Mouse (Mus musculus) intestine, embryonic 16.5 days (tissue): ENCODE data around the gene Twsg1. TPM values are rescaled to one million over a fixed set of nuclear protein-coding genes. Genes with fewer than 3 reads are reported as not detected.

Experiments used
- ATAC-seq: fragments of 200-750 bp; cut with Nextera tagmentation; 2 replicates; pipeline ENCODE4 v1.8.0; 2017; ENCODE audit warnings: moderate TSS enrichment, moderate library complexity
- H3K27ac ChIP-seq: fragments of 300-500 bp; sonication (generic); 2 replicates; pipeline ENCODE4 v1.5.1; 2014; ENCODE audit warnings: mild to moderate bottlenecking, low read length
- H3K27me3 ChIP-seq: fragments of 300-500 bp; sonication (generic); replicated peaks from 2 replicates; pipeline ENCODE4 v1.6.1; 2014; ENCODE audit warnings: low read length, control low read depth, mixed read lengths; ENCODE audit not compliant: control insufficient read depth, insufficient read depth
- H3K36me3 ChIP-seq: fragments of 300-500 bp; sonication (generic); 2 replicates; pipeline ENCODE4 v1.6.1; 2014; ENCODE audit warnings: low read length, control low read depth; ENCODE audit not compliant: control insufficient read depth, insufficient read depth
- H3K4me1 ChIP-seq: fragments of 300-500 bp; sonication (generic); 2 replicates; pipeline ENCODE4 v1.6.1; 2014; ENCODE audit warnings: low read length, control low read depth, mixed read lengths; ENCODE audit not compliant: control insufficient read depth, insufficient read depth
- H3K4me2 ChIP-seq: fragments of 300-500 bp; sonication (generic); 2 replicates; pipeline ENCODE4 v1.6.1; 2014; ENCODE audit warnings: low read depth, low read length, control low read depth
- H3K4me3 ChIP-seq: fragments of 300-500 bp; sonication (generic); 2 replicates; pipeline ENCODE4 v1.5.1; 2014; ENCODE audit warnings: mild to moderate bottlenecking, low read length
- H3K9ac ChIP-seq: fragments of 300-500 bp; sonication (generic); 2 replicates; pipeline ENCODE4 v1.6.1; 2014; ENCODE audit warnings: low read depth, low read length
- H3K9me3 ChIP-seq: fragments of 300-500 bp; sonication (generic); 2 replicates; pipeline ENCODE4 v1.6.1; 2016; ENCODE audit warnings: low read length, control low read depth; ENCODE audit not compliant: control insufficient read depth
- WGBS: fragments of 180-500 bp; shearing (Covaris S2); extraction: QIAGEN DNeasy Blood & Tissue Kit; methylation state at CpG from one replicate; pipeline ENCODE4 v1.1.7; 2014; 5-methylcytosine and 5-hydroxymethylcytosine counted together
- polyA plus RNA-seq: library from polyadenylated mRNA; unstranded; fragments of >200 nt; fragmentation: Nextera tagmentation; extraction: Ambion mirVana; gene quantifications from 2 replicates; pipeline ENCODE4 v1.2.1, GENCODE M21; 2015

Twsg1 gene
- polyA plus RNA-seq, 1 experiment from 2014 or later, result 61.7 TPM

- Histone ChIP-seq H3K27me3 (no peaks in the 10 kb centered on the region), H3K27ac (0 out of 2 replicates have a peak overlapping the region, but pooled peaks have one; percentile 24), H3K9me3 (no peaks in the 10 kb centered on the region), H3K36me3 (peaks cover 7% of the 10 kb centered on the region; the same call in 1 of the 2 replicates), H3K4me3 (no peak overlapping the region), H3K4me1 (peaks cover 19% of the 10 kb centered on the region), H3K4me2 (no peak overlapping the region), H3K9ac (no peak overlapping the region)
- 76% methylated on average over 12 of the region's 12 CpGs for WGBS
- ATAC-seq, result no peak
These were observed 10.8 kb downstream of the Twsg1 start for GRCm38 (mm10) chr17:65940221-65940620.

DNA sequence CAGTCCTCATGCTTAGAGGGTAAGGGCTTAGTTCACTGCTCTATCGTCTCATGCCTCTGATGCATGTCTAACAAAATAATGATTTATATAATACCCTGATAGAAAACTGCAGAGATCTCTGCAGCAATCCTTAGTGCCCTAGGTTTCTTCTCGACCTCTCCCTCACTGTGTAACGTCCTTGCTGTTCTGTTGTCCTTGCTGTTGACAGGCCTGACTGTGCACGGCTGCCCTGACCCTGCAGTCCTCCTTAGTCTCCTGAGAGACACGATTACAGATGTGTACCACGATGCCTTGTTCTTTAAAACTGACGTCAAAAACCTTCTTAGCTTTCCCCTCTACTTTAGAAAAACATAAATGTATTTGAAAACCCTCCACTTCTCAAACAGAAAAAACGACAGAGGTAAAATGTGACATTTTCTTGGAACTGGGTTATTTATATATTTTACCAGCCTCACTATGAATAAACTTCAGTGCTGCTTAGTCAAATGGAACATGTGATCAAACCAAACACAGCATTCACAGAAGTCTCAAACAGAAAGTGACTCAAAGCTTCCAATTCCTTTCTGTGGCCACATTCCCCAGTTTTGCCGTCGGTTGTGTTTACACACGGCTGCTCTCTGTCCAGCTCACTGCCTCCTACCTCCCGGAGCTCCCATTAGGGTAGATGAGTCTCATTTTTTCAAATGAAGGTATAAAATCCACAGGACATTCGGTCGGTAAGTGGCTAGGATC lies 11.4 kb downstream of the Twsg1 start:
- WGBS, result 43% methylated on average over 14 of the region's 14 CpGs
- no peak for ATAC-seq

DNA sequence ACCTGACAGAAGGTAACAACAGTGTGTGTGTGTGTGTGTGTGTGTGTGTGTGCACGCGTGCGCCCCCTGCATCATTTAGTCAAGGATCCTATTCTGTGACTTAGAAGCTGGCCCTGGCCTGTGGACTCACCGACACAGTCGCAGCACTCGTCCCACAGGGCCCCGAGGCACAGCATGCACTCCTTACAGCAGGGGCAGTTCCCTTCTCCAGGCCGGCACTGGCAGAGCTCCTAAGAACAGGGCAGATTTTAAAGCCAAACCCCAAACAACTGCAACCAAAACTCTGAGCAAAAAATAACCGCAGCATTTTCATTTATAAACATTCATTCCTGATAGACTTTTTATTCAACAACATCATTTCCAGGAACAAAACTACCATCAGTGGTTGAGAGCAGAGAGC lies 13.4 kb downstream of the Twsg1 start:
- no peak overlapping the region for H3K4me2 ChIP-seq
- no peak for ATAC-seq
- peaks cover 14% of the 10 kb centered on the region; the same call in 1 of the 2 replicates for H3K36me3 ChIP-seq
- 93% methylated on average over 9 of the region's 9 CpGs for WGBS
- no peaks in the 10 kb centered on the region for H3K9me3 ChIP-seq
- H3K27me3 ChIP-seq, result no peaks in the 10 kb centered on the region
- H3K4me3 ChIP-seq, result no peak overlapping the region
- H3K9ac ChIP-seq, result no peak overlapping the region
- peaks cover 19% of the 10 kb centered on the region for H3K4me1 ChIP-seq
- H3K27ac ChIP-seq, result no peak overlapping the region

More for the DNA sequence above, 11.4 kb downstream of the Twsg1 start:
- H3K4me3 ChIP-seq, result no peak overlapping the region
- H3K27ac ChIP-seq, result 0 out of 2 replicates have a peak overlapping the region, but pooled peaks have one; percentile 24
- H3K4me2 ChIP-seq, result no peak overlapping the region
- no peaks in the 10 kb centered on the region for H3K27me3 ChIP-seq
- H3K4me1 ChIP-seq, result peaks cover 19% of the 10 kb centered on the region
- peaks cover 7% of the 10 kb centered on the region; the same call in 1 of the 2 replicates for H3K36me3 ChIP-seq
- no peak overlapping the region for H3K9ac ChIP-seq
- no peaks in the 10 kb centered on the region for H3K9me3 ChIP-seq

GRCm38 (mm10) chr17:65933741-65934140 lies 17.3 kb downstream of the Twsg1 start:
- Histone ChIP-seq H3K9me3 (no peaks in the 10 kb centered on the region), H3K4me3 (no peak overlapping the region), H3K4me1 (peaks cover 12% of the 10 kb centered on the region), H3K36me3 (peaks cover 14% of the 10 kb centered on the region; the same call in 1 of the 2 replicates), H3K9ac (no peak overlapping the region), H3K27me3 (no peaks in the 10 kb centered on the region), H3K27ac (no peak overlapping the region), H3K4me2 (no peak overlapping the region)
- no peak for ATAC-seq
- 93% methylated on average over 2 of the region's 2 CpGs for WGBS

GRCm38 (mm10) chr17:65931525-65931924 lies 19.5 kb downstream of the Twsg1 start:
- Histone ChIP-seq H3K9ac (no peak overlapping the region), H3K9me3 (no peaks in the 10 kb centered on the region), H3K36me3 (peaks cover 8% of the 10 kb centered on the region; the same call in 1 of the 2 replicates), H3K27me3 (no peaks in the 10 kb centered on the region), H3K27ac (no peak overlapping the region), H3K4me1 (peaks cover 12% of the 10 kb centered on the region), H3K4me3 (no peak overlapping the region), H3K4me2 (no peak overlapping the region)
- ATAC-seq, result 0 out of 2 replicates have a peak, but pooled peaks have one; percentile 22
- WGBS, result 68% methylated on average over 6 of the region's 6 CpGs

- 59% methylated on average over 6 of the region's 6 CpGs for WGBS
- peak; percentile 77 for ATAC-seq
- no peaks in the 10 kb centered on the region for H3K9me3 ChIP-seq
- no peak overlapping the region for H3K9ac ChIP-seq
- H3K36me3 ChIP-seq, result peaks cover 8% of the 10 kb centered on the region; the same call in 1 of the 2 replicates
- H3K27me3 ChIP-seq, result no peaks in the 10 kb centered on the region
- peaks cover 12% of the 10 kb centered on the region for H3K4me1 ChIP-seq
- H3K4me3 ChIP-seq, result no peak overlapping the region
- H3K4me2 ChIP-seq, result no peak overlapping the region
- no peak overlapping the region for H3K27ac ChIP-seq
These were observed 20.1 kb downstream of the Twsg1 start for GRCm38 (mm10) chr17:65930960-65931359.

DNA sequence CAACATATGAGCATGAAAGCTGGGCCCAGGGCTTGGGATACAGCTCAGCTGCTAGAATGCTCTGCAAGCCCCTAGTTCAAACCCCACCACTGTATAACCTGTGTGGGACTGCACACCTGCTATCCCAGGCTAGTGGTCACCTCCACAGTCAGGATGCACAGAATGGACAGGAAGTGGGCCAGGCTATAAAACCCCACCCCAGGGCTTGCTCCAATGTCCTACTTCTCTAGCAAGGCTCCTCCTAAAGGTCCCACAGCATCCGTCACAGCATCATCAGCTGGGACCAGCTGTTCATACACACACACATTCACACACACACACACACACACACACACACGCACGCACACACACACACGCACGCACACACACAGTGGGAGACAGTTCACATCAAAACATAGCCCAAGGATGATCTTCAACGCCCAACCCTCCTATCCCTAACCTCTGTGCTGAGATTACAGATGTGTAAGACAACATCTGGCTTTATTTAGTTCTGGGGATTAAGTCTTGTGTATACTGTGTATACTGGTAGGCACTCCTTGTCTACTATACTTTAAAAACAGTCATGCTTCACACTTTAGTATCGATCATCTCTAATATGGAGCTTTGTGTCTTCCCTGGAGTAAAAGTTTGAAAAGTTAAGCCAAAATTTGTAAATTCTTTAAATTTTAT lies 20.7 kb downstream of the Twsg1 start:
- H3K36me3 ChIP-seq, result peaks cover 7% of the 10 kb centered on the region; the same call in 1 of the 2 replicates
- H3K9me3 ChIP-seq, result no peaks in the 10 kb centered on the region
- H3K27ac ChIP-seq, result no peak overlapping the region
- H3K27me3 ChIP-seq, result no peaks in the 10 kb centered on the region
- H3K4me2 ChIP-seq, result no peak overlapping the region
- H3K4me3 ChIP-seq, result no peak overlapping the region
- WGBS, result 72% methylated on average over 7 of the region's 7 CpGs
- H3K4me1 ChIP-seq, result peaks cover 12% of the 10 kb centered on the region
- 0 out of 2 replicates have a peak, but pooled peaks have one; percentile 14 for ATAC-seq
- no peak overlapping the region for H3K9ac ChIP-seq

DNA sequence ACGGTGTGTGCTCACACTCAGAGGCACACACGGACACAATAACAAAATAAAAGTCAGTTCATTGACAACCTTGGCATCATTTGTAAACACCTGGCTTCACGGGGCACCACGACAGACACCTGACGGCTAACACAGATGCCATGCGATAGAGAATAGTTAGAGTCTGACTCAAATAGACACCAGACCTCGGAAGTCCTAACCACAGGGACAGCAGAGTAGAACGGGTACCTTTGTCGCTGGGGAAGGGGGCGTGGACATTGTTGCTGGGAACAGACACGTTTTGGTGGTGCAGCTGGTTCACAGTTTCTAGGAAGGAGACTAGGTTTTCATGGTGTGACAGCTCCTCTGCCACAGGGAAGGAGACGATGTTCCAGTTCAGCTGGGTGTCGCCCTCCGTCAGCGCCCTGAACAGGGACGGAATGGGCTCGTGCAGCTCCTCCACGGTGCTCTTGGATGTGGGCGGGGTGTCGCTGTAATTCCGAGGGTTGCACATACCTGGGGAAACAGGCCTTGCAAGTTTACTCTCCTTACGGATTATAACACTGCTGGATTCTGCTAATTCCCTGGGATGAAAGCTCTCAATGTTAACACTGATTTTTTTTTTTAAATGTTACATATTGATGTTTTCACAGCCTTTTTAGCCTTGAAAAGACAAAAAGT lies 21.6 kb downstream of the Twsg1 start:
- 72% methylated on average over 22 of the region's 22 CpGs for WGBS
- no peaks in the 10 kb centered on the region for H3K27me3 ChIP-seq
- peaks cover 10% of the 10 kb centered on the region; the same call in 1 of the 2 replicates for H3K36me3 ChIP-seq
- H3K4me3 ChIP-seq, result no peak overlapping the region
- H3K4me1 ChIP-seq, result peaks cover 12% of the 10 kb centered on the region
- peak; percentile 71 for ATAC-seq
- no peak overlapping the region for H3K4me2 ChIP-seq
- H3K9ac ChIP-seq, result no peak overlapping the region
- no peak overlapping the region for H3K27ac ChIP-seq
- H3K9me3 ChIP-seq, result no peaks in the 10 kb centered on the region

DNA sequence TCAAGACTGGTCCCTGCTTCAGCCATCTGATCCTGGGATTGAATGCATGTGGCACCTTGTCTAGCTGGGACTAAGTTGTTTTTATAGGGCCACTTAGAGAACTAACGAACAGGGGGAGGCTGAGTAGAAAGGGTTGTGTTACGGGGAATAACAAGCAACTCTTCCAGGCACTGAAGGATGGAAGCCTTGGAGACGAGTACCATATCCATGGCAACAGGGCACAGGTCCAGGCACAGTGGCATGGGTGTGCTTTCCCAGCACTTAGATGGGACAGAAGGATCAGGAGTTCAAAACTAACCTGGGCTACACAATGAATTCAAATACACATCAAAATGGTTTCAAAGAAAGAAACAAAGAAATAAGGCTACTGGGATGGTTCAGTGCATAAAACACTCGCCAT lies 23.9 kb downstream of the Twsg1 start:
- ATAC-seq, result no peak
- no peak overlapping the region for H3K4me2 ChIP-seq
- no peak overlapping the region for H3K4me3 ChIP-seq
- H3K27ac ChIP-seq, result no peak overlapping the region
- no peaks in the 10 kb centered on the region for H3K9me3 ChIP-seq
- no peak overlapping the region for H3K9ac ChIP-seq
- H3K4me1 ChIP-seq, result peaks cover 12% of the 10 kb centered on the region
- no peaks in the 10 kb centered on the region for H3K27me3 ChIP-seq
- WGBS, result 85% methylated on average over 4 of the region's 4 CpGs
- H3K36me3 ChIP-seq, result 0 out of 2 replicates have a peak, but pooled peaks cover 12% of the 10 kb centered on the region
